Mouse (Mus musculus): ENCODE measurements around the gene Vmn1r116.
"Not testable (repeated sequence)": the region's sequence is repeated elsewhere in the genome, so short reads cannot be mapped to it uniquely, and the experiment has no call there.

Vmn1r116 gene

GRCm38 (mm10) chr7:20871956-20872355, at the start of gene Vmn1r116:
Gene Vmn1r116 (plus strand): TSS chr7:20872256.
- not testable (repeated sequence) for DNase-seq

GRCm38 (mm10) chr7:20844885-20845284, 27.2 kb upstream of the Vmn1r116 start, which contains the start of gene Vmn1r115:
Gene Vmn1r115 (minus strand): TSS chr7:20844985.
- DNase-seq: not testable (repeated sequence)

GRCm38 (mm10) chr7:20884021-20884420, 12.0 kb downstream of the Vmn1r116 start, which contains the start of gene Vmn1r117:
Gene Vmn1r117 (minus strand): TSS chr7:20884121.
- DNase-seq: not testable (repeated sequence)

- not testable (repeated sequence) for DNase-seq
Observed at GRCm38 (mm10) chr7:20912247-20912646, 40.2 kb downstream of the Vmn1r116 start, which contains the start of gene Vmn1r118. Gene Vmn1r118 (minus strand): TSS chr7:20912347.

Data from lung, postnatal 36 days (tissue).